Mouse (Mus musculus) spleen, adult 12 weeks (tissue): ENCODE measurements around the gene Vmn2r92.
"Not testable (repeated sequence)": the region's sequence is repeated elsewhere in the genome, so short reads cannot be mapped to it uniquely, and the experiment has no call there.

Experiments
- DNase-seq: peaks from one replicate; pipeline ENCODE4 v3.0.0; 2022; ENCODE audit warnings: low spot score

The Vmn2r92 gene

DNA sequence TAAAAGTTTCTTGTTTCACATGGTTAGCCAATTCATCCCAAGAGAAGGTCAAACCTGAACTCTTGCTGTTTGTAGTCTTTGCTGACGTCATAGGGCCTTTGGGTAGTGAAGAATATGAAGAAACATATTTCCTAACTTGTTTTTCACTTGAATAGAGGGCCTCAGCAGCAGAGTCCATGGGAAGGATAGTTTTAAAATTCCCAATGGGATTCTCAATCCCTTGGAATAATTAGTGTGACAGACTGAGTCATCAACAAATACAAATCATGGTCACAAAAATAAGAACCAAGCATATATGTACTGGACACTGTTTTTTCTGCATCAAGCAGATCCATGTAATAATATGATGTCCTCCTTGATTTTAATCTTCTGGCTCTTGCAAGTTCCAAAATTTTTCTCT lies at the start of gene Vmn2r92:
Gene Vmn2r92 (plus strand): TSS at position 301 of the 400 bp plus-strand sequence.
- not testable (repeated sequence) for DNase-seq

GRCm38 (mm10) chr17:18102265-18102664 lies 49.4 kb upstream of the Vmn2r92 start:
- DNase-seq: not testable (repeated sequence)

GRCm38 (mm10) chr17:18161194-18161593 lies 9.5 kb downstream of the Vmn2r92 start:
- DNase-seq: not testable (repeated sequence)

DNA sequence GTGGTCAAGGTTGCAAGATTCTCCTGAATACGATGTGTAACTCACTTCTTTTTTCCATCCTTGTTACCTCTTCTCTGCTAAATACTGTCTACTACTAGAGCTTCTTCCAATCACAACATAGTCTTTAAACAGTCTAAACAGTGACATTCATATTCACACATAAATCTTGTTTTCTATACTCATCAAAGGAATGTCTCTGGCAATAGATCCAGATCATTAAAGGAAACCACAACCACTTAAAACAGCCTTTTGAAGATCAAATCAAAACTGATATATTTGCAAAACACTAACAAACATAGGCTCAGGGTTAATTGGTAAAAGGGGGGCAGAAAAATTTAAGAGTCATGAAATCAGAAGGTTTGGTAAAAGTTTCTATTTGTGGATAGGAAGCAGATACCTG lies 38.0 kb downstream of the Vmn2r92 start:
- no peak for DNase-seq

GRCm38 (mm10) chr17:18221300-18221699 lies 69.6 kb downstream of the Vmn2r92 start:
- no peak for DNase-seq

DNA sequence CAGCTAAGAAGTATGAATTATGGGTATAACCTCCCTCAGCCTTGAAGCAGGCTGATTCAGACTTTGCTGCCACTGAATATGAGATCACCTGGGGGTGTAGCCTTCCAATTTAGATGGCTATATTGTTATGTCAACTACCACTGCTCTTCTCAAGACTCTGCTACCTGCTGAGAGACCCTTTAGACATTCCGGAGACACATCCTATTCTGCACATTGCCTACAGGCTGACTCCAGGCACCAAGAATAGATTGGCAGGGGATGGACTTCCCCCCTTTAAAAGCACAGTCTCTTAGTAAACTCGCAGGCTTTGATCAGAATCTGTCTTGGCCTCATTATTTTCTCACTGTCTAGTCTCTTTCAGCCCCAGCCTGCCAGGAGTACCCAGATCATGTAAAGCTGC lies 80.3 kb downstream of the Vmn2r92 start:
- no peak for DNase-seq

DNA sequence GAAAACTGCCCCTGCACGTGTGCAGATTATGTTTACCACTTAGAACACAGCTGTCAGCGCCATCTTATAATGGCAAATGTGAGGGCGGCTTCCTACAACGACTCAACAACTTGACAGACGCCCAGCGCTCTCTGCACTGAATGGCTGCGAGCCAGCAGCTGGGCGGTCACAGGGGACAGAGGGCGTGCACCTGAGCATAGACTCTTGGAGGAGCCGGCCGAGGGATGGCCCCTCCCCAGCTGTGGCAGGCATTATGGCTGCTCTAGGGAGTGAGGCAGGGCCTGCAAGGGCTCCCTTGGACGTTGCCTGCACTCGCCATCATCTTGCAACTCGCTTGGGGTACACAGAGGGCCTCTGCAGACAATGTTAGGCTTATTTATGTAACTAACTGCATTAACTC lies 85.2 kb downstream of the Vmn2r92 start:
- DNase-seq: no peak
